19 mouse cellular contexts compared by ENCODE assay signal in genomic region chr1:37579686-37580085, GRCm38 (mm10). TPM values are rescaled to one million over a fixed set of nuclear protein-coding genes. Genes with fewer than 3 reads are reported as not detected.
DNase-seq lines count a peak whose midpoint lies in the region; TF ChIP-seq lines count a peak whose summit lies in the region.
"Had no signal": no experiment of that assay in that cellular context is flagged by ENCODE, and none has a peak within 500 bp of the region (broad histone marks: within the 10 kb centered on the region; RNA-seq: fewer than 3 reads in every experiment).

No protein-coding gene starts in this region.

- H3K36me3 ChIP-seq in heart, adult 2 months (ENCODE audit: control insufficient read depth, insufficient read depth, low read length): no peaks in the 10 kb centered on the region
- no peaks in the 10 kb centered on the region for H3K36me3 ChIP-seq in testis, adult 2 months (ENCODE audit: control insufficient read depth, insufficient read depth, low read length)
- H3K36me3 ChIP-seq: G1E had no signal

- no peak for TF ChIP-seq CTCF in heart, adult 2 months (IDR thresholded peaks at IDR 0.05)
- TF ChIP-seq CTCF in testis, adult 2 months (IDR thresholded peaks at IDR 0.05; ENCODE audit: control insufficient read depth, insufficient read depth, insufficient replicate concordance, low read depth, low read length): no peak

- no peaks in the 10 kb centered on the region for H3K4me1 ChIP-seq in heart, adult 2 months (ENCODE audit: control insufficient read depth, insufficient read depth, low read length)
- peaks cover 3% of the 10 kb centered on the region; the same call in 1 of the 2 replicates for H3K4me1 ChIP-seq in testis, adult 2 months (ENCODE audit: control insufficient read depth, insufficient read depth, low read length)

- 95% methylated on average over 13 of the region's 13 CpGs for WGBS in heart, adult 2 months

- H3K9ac ChIP-seq in heart, adult 2 months (ENCODE audit: low read depth, low read length): no peak overlapping the region

- no peak overlapping the region for H3K4me3 ChIP-seq in heart, adult 2 months
- peak overlapping the region; percentile 42 for H3K4me3 ChIP-seq in testis, adult 2 months (ENCODE audit: control insufficient read depth, low read depth, low read length)

- TF ChIP-seq EP300 in heart, adult 2 months (IDR thresholded peaks at IDR 0.05; ENCODE audit: insufficient read depth, low read depth, low read length): no peak

- H3K27ac ChIP-seq in heart, adult 2 months: no peak overlapping the region
- no peak overlapping the region for H3K27ac ChIP-seq in testis, adult 2 months (ENCODE audit: control insufficient read depth, insufficient read depth, low read depth, low read length)

- DNase-seq in heart, adult 11 months: peak; percentile 68
- DNase-seq in heart, adult 2 months: no peak
- DNase-seq in testis, postnatal 14 days (ENCODE audit: low spot score): no peak
- DNase-seq in R1 (ENCODE audit: low read depth, low spot score): peak; percentile 51
- no peak for DNase-seq in lung, postnatal 14 days
- DNase-seq: adrenal gland, adult 2 months; adrenal gland, adult 8-10 months; adrenal gland, postnatal 10 days; adrenal gland, postnatal 14 days; adrenal gland, postnatal 25 days; adrenal gland, postnatal 36 days; B cell, adult 2 months; cerebellum, adult 11 months; cerebellum, adult 11-12 months; cerebellum, adult 18-20 months; cerebellum, adult 2 months had no signal

- intact Hi-C loops in heart, adult 2 months (cut with DNase I): no loop called here

- TF ChIP-seq POLR2A in heart, adult 2 months (IDR thresholded peaks at IDR 0.05; ENCODE audit: insufficient read depth, low read depth, low read length): no peak
- no peak for TF ChIP-seq POLR2A in testis, adult 2 months (IDR thresholded peaks at IDR 0.05; ENCODE audit: control insufficient read depth, low read depth, low read length)

- no peaks in the 10 kb centered on the region for H3K27me3 ChIP-seq in heart, adult 2 months (ENCODE audit: control insufficient read depth, insufficient read depth, low read length)
- H3K27me3 ChIP-seq in testis, adult 2 months (ENCODE audit: control insufficient read depth, insufficient read depth, low read length): no peaks in the 10 kb centered on the region
- H3K27me3 ChIP-seq: CH12.LX had no signal

- no peaks in the 10 kb centered on the region for H3K79me2 ChIP-seq in heart, adult 2 months (replicated peaks; ENCODE audit: control insufficient read depth, insufficient read depth, low read length)

RNA-seq across cellular contexts. Expression of gene Mgat4a, which starts 38.9 kb away (rescaled TPM):
- total RNA-seq in heart, adult 2 months (2021): 10 to 100 TPM in 1 of 2 experiments, 1 to 10 TPM in 1; 8.7 to 11.8 TPM
- polyA plus RNA-seq in heart, adult 2 months (2012; rRNA removed): 4.5 and 7.6 TPM in 2 replicates
- polyA plus RNA-seq in testis, adult 2 months (2012; rRNA removed): 2.9 and 3.2 TPM in 2 replicates

Comparison
In these comparisons a context has a peak if more than half of its experiments do, and no peak if none do; other contexts are left out.
1. DNase-seq: peak in heart, adult 11 months (single experiment) and R1 (single experiment); none in heart, adult 2 months (0 of 2), testis, postnatal 14 days (single experiment) and lung, postnatal 14 days (single experiment).